Mouse (Mus musculus) ES-E14 (cell line): ENCODE results near the gene Kif20b.

Source experiments
- HCFC1 ChIP-seq: IDR thresholded peaks from 2 replicates; pipeline ENCODE4 v1.6.1; 2012; ENCODE audit warnings: low read length, inconsistent platforms, borderline replicate concordance; ENCODE audit not compliant: insufficient read depth
- MAFK ChIP-seq: IDR thresholded peaks from 2 replicates; pipeline ENCODE4 v1.6.1; 2014; ENCODE audit warnings: mild to moderate bottlenecking, low read depth, low read length, inconsistent platforms; ENCODE audit not compliant: insufficient read depth
- ZC3H11A ChIP-seq: IDR thresholded peaks from 2 replicates; pipeline ENCODE4 v1.6.1; 2012; ENCODE audit warnings: low read depth, mild to moderate bottlenecking, inconsistent platforms, low read length, borderline replicate concordance
- ZNF384 ChIP-seq: IDR thresholded peaks from 2 replicates; pipeline ENCODE4 v1.6.1; 2012; ENCODE audit warnings: low read depth, low read length, inconsistent platforms

- TF ChIP-seq MAFK (no peak), ZNF384 (no peak), HCFC1 (no peak), ZC3H11A (no peak)
These were observed 68.3 kb downstream of the Kif20b start for GRCm38 (mm10) chr19:34990443-34990842.
